Mouse (Mus musculus): ENCODE measurements around the gene Aldh1b1.

GRCm38 (mm10) chr4:45765565-45766201 is 33.1 kb upstream of the Aldh1b1 start:
- TF ChIP-seq CTCF (IDR thresholded peaks at IDR 0.05; ENCODE audit: low read depth) (no peak), EP300 (IDR thresholded peaks at IDR 0.05; ENCODE audit: low read depth) (no peak)
